9 mouse cellular contexts compared by ENCODE assay signal in the genomic region with DNA sequence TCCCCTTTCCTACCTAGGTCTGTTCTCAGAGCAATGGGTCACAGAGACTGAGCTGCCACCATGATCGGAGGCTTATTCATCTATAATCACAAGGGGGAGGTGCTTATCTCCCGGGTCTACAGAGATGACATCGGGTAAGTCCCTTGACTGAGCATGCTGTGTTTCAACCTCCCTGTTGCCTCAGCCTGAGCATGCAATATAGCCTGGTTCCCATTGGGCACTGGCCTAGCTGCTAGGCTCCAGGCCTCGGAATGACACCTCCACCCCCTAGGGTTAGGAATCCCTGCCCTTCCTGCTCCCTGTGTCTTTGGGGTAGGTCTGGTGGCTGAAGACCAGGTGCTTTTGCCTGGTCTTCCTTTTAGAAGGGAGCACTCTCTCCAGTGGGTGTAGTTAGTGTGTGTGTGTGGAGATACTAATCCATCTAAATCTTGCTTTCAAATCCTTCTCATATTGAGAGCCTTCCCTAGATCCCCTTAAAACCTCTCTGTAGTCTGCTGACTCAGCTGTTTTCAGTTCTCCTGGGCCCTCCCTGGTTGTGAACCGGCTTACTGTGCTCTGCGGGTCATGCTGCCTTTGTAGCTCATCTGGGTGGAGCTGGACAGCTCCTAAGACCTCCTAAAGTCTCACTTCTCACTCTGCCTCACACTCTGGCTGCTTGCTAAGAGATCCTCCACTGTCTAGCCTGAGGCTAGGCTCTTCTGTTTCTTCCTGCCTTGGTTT. TPM values are rescaled to one million over a fixed set of nuclear protein-coding genes. Genes with fewer than 3 reads are reported as not detected.
DNase-seq lines count a peak whose midpoint lies in the region; ATAC-seq lines count a peak whose summit lies in the region.
"Had no signal": no experiment of that assay in that cellular context is flagged by ENCODE, and none has a peak within 500 bp of the region (broad histone marks: within the 10 kb centered on the region; RNA-seq: fewer than 3 reads in every experiment).

No protein-coding gene starts in this region.

- DNase-seq in heart, postnatal 14 days, result no peak
- no peak for DNase-seq in thymus, postnatal 10 days (ENCODE audit: low spot score in 2 of 2)
- no peak for DNase-seq in layer of hippocampus, adult 18-20 months (ENCODE audit: low spot score in 2 of 2)
- DNase-seq in kidney, postnatal 10 days, result no peak

- peak overlapping the region; percentile 91 for H3K4me2 ChIP-seq in heart, embryonic 13.5 days
- H3K4me2 ChIP-seq in hindbrain, embryonic 16.5 days (ENCODE audit: low read length), result peak overlapping the region; percentile 69
- peak overlapping the region; percentile 81 for H3K4me2 ChIP-seq in midbrain, embryonic 16.5 days (ENCODE audit: low read length)

- peaks cover 37% of the 10 kb centered on the region for H3K4me1 ChIP-seq in heart, embryonic 13.5 days
- H3K4me1 ChIP-seq in brown adipose tissue, adult 24 weeks (ENCODE audit: control insufficient read depth, insufficient read depth, insufficient read length, low read length), result peaks cover 15% of the 10 kb centered on the region
- H3K4me1 ChIP-seq in hindbrain, embryonic 16.5 days (ENCODE audit: control insufficient read depth, insufficient read depth, low read depth, low read length), result peaks cover 26% of the 10 kb centered on the region
- peaks cover 25% of the 10 kb centered on the region for H3K4me1 ChIP-seq in midbrain, embryonic 16.5 days (ENCODE audit: control insufficient read depth, insufficient read depth, low read length)

- intact Hi-C loops in heart, postnatal 14 days (cut with DNase I), result loop anchor here (5.0 kb wide), 1 partner anchor 35 kb away; no protein-coding TSS in a partner anchor

- ATAC-seq in heart, embryonic 13.5 days (ENCODE audit: extremely low read depth, insufficient number of reproducible peaks, low FRiP score, low TSS enrichment), result no peak
- no peak for ATAC-seq in hindbrain, embryonic 16.5 days
- ATAC-seq in midbrain, embryonic 16.5 days, result no peak

- no peaks in the 10 kb centered on the region for H3K27me3 ChIP-seq in heart, embryonic 13.5 days (replicated peaks)
- H3K27me3 ChIP-seq in hindbrain, embryonic 16.5 days (replicated peaks; ENCODE audit: control insufficient read depth, insufficient read depth, low read length), result no peaks in the 10 kb centered on the region
- H3K27me3 ChIP-seq in midbrain, embryonic 16.5 days (ENCODE audit: control insufficient read depth, insufficient read depth, low read depth, low read length), result no peaks in the 10 kb centered on the region
- H3K27me3 ChIP-seq: Patski had no signal

- H3K36me3 ChIP-seq in heart, embryonic 13.5 days, result peaks cover 62% of the 10 kb centered on the region
- H3K36me3 ChIP-seq in hindbrain, embryonic 16.5 days (ENCODE audit: control insufficient read depth, insufficient read depth, low read length), result peaks cover 31% of the 10 kb centered on the region
- H3K36me3 ChIP-seq in midbrain, embryonic 16.5 days (ENCODE audit: control insufficient read depth, insufficient read depth, low read length), result peaks cover 30% of the 10 kb centered on the region

- WGBS in heart, embryonic 13.5 days, result 28% methylated on average over 6 of the region's 6 CpGs
- 44% methylated on average over 6 of the region's 6 CpGs for WGBS in hindbrain, embryonic 16.5 days
- WGBS in midbrain, embryonic 16.5 days, result 13% methylated on average over 6 of the region's 6 CpGs

- H3K27ac ChIP-seq in heart, embryonic 13.5 days (replicated peaks), result peak overlapping the region; percentile 43
- peak overlapping the region; percentile 46 for H3K27ac ChIP-seq in brown adipose tissue, adult 24 weeks (replicated peaks; ENCODE audit: low read depth, low read length)
- no peak overlapping the region for H3K27ac ChIP-seq in hindbrain, embryonic 16.5 days (ENCODE audit: low read depth, low read length)
- no peak overlapping the region for H3K27ac ChIP-seq in midbrain, embryonic 16.5 days (ENCODE audit: low read length)

- H3K4me3 ChIP-seq in heart, embryonic 13.5 days, result peak overlapping the region; percentile 95
- H3K4me3 ChIP-seq in brown adipose tissue, adult 24 weeks (ENCODE audit: insufficient read depth, low read depth, low read length), result peak overlapping the region; percentile 75
- H3K4me3 ChIP-seq in hindbrain, embryonic 16.5 days (ENCODE audit: low read length), result peak overlapping the region; percentile 81
- peak overlapping the region; percentile 88 for H3K4me3 ChIP-seq in midbrain, embryonic 16.5 days (ENCODE audit: low read depth, low read length)

- H3K9me3 ChIP-seq in heart, embryonic 13.5 days, result no peaks in the 10 kb centered on the region
- H3K9me3 ChIP-seq in hindbrain, embryonic 16.5 days (ENCODE audit: control insufficient read depth, low read length), result no peaks in the 10 kb centered on the region
- H3K9me3 ChIP-seq in midbrain, embryonic 16.5 days (replicated peaks; ENCODE audit: control insufficient read depth, low read length, poor library complexity, severe bottlenecking), result no peaks in the 10 kb centered on the region

- H3K9ac ChIP-seq in heart, embryonic 13.5 days, result peak overlapping the region; percentile 97
- H3K9ac ChIP-seq in hindbrain, embryonic 16.5 days (ENCODE audit: low read depth, low read length), result peak overlapping the region; percentile 31
- H3K9ac ChIP-seq in midbrain, embryonic 16.5 days (ENCODE audit: low read depth, low read length), result peak overlapping the region; percentile 64

RNA-seq across cellular contexts. Expression of a gene that starts 2.5 kb away (rescaled TPM):
- polyA plus RNA-seq in heart, embryonic 13.5 days (2015; fragmentation: Nextera tagmentation; extraction: Ambion mirVana), result 434 and 465 TPM in 2 replicates
- total RNA-seq in heart, postnatal 14 days (2021), result 100 to 1,000 TPM; 218 to 220 TPM
- polyA plus RNA-seq in brown adipose tissue, adult 24 weeks (2012; ENCODE audit: insufficient read depth, insufficient read length, missing spikeins), result 73.6 and 86.4 TPM in 2 replicates
- polyA plus RNA-seq in hindbrain, embryonic 16.5 days (2015; fragmentation: Nextera tagmentation; extraction: Ambion mirVana), result 1,253 and 1,320 TPM in 2 replicates
- polyA plus RNA-seq in midbrain, embryonic 16.5 days (2015; fragmentation: Nextera tagmentation; extraction: Ambion mirVana), result 1,379 and 1,416 TPM in 2 replicates
- 100 to 1,000 TPM; 702 to 704 TPM for total RNA-seq in layer of hippocampus, adult 18-20 months (2021)

RNA-seq across cellular contexts. Expression of a gene that starts 10.6 kb away (rescaled TPM):
- polyA plus RNA-seq in heart, embryonic 13.5 days (2015; fragmentation: Nextera tagmentation; extraction: Ambion mirVana), result 42.5 and 44.0 TPM in 2 replicates
- total RNA-seq in heart, postnatal 14 days (2021), result 10 to 100 TPM; 69.1 to 72.7 TPM
- 43.3 and 44.3 TPM in 2 replicates for polyA plus RNA-seq in brown adipose tissue, adult 24 weeks (2012; ENCODE audit: insufficient read depth, insufficient read length, missing spikeins)
- polyA plus RNA-seq in hindbrain, embryonic 16.5 days (2015; fragmentation: Nextera tagmentation; extraction: Ambion mirVana), result 81.0 and 90.7 TPM in 2 replicates
- polyA plus RNA-seq in midbrain, embryonic 16.5 days (2015; fragmentation: Nextera tagmentation; extraction: Ambion mirVana), result 80.9 and 95.7 TPM in 2 replicates
- 100 to 1,000 TPM; 100 TPM for total RNA-seq in layer of hippocampus, adult 18-20 months (2021)

RNA-seq across cellular contexts. Expression of a gene that starts 21.0 kb away (rescaled TPM):
- 19.7 and 20.5 TPM in 2 replicates for polyA plus RNA-seq in heart, embryonic 13.5 days (2015; fragmentation: Nextera tagmentation; extraction: Ambion mirVana)
- 10 to 100 TPM; 51.1 to 51.7 TPM for total RNA-seq in heart, postnatal 14 days (2021)
- polyA plus RNA-seq in brown adipose tissue, adult 24 weeks (2012; ENCODE audit: insufficient read depth, insufficient read length, missing spikeins), result 19.9 and 25.2 TPM in 2 replicates
- polyA plus RNA-seq in hindbrain, embryonic 16.5 days (2015; fragmentation: Nextera tagmentation; extraction: Ambion mirVana), result 28.5 and 40.4 TPM in 2 replicates
- 36.2 and 38.0 TPM in 2 replicates for polyA plus RNA-seq in midbrain, embryonic 16.5 days (2015; fragmentation: Nextera tagmentation; extraction: Ambion mirVana)
- 10 to 100 TPM; 51.9 to 55.7 TPM for total RNA-seq in layer of hippocampus, adult 18-20 months (2021)

RNA-seq across cellular contexts. Expression of a gene that starts 39.1 kb away (rescaled TPM):
- 78.8 and 81.5 TPM in 2 replicates for polyA plus RNA-seq in heart, embryonic 13.5 days (2015; fragmentation: Nextera tagmentation; extraction: Ambion mirVana)
- total RNA-seq in heart, postnatal 14 days (2021), result 10 to 100 TPM; 49.7 to 50.4 TPM
- polyA plus RNA-seq in brown adipose tissue, adult 24 weeks (2012; ENCODE audit: insufficient read depth, insufficient read length, missing spikeins), result 35.8 and 42.2 TPM in 2 replicates
- 97.3 and 104 TPM in 2 replicates for polyA plus RNA-seq in hindbrain, embryonic 16.5 days (2015; fragmentation: Nextera tagmentation; extraction: Ambion mirVana)
- polyA plus RNA-seq in midbrain, embryonic 16.5 days (2015; fragmentation: Nextera tagmentation; extraction: Ambion mirVana), result 95.0 and 97.1 TPM in 2 replicates
- 10 to 100 TPM; 54.3 to 54.7 TPM for total RNA-seq in layer of hippocampus, adult 18-20 months (2021)

RNA-seq across cellular contexts. Expression of a gene that starts 51.5 kb away (rescaled TPM):
- 0.19 and 0.25 TPM in 2 replicates for polyA plus RNA-seq in heart, embryonic 13.5 days (2015; fragmentation: Nextera tagmentation; extraction: Ambion mirVana)
- not detected for total RNA-seq in heart, postnatal 14 days (2021)
- polyA plus RNA-seq in brown adipose tissue, adult 24 weeks (2012; ENCODE audit: insufficient read depth, insufficient read length, missing spikeins), result not detected in 2 replicates
- polyA plus RNA-seq in hindbrain, embryonic 16.5 days (2015; fragmentation: Nextera tagmentation; extraction: Ambion mirVana), result 31.9 and 36.8 TPM in 2 replicates
- 19.8 and 26.7 TPM in 2 replicates for polyA plus RNA-seq in midbrain, embryonic 16.5 days (2015; fragmentation: Nextera tagmentation; extraction: Ambion mirVana)
- total RNA-seq in layer of hippocampus, adult 18-20 months (2021), result 10 to 100 TPM; 21.2 to 23.7 TPM

Comparison
In these comparisons a context has a peak if more than half of its experiments do, and no peak if none do; other contexts are left out.
1. H3K27ac ChIP-seq: peak in heart, embryonic 13.5 days (single experiment) and brown adipose tissue, adult 24 weeks (single experiment); none in hindbrain, embryonic 16.5 days (single experiment) and midbrain, embryonic 16.5 days (single experiment).
2. H3K9ac ChIP-seq: peak in every context shown above with its lines; median percentile 97 in heart, embryonic 13.5 days; 64 in midbrain, embryonic 16.5 days; 31 in hindbrain, embryonic 16.5 days.
3. Peak in every context shown above with its lines, with median percentiles within 50 percentile points of each other: H3K4me2 ChIP-seq and H3K4me3 ChIP-seq.